8 mouse cellular contexts compared by ENCODE assay signal in genomic region chr16:16600461-16600860, GRCm38 (mm10). TPM values are rescaled to one million over a fixed set of nuclear protein-coding genes. Genes with fewer than 3 reads are reported as not detected.
DNase-seq lines count a peak whose midpoint lies in the region; ATAC-seq and TF ChIP-seq lines count a peak whose summit lies in the region.

TSS of gene Fgd4 (minus strand) at chr16:16600549.

- peak within 1 kb of the TSS; percentile 78 for H3K4me3 ChIP-seq in intestine, postnatal 0 days (ENCODE audit: low read depth, low read length)
- peak within 1 kb of the TSS; percentile 27 for H3K4me3 ChIP-seq in macrophage (ENCODE audit: inconsistent target)

- H3K79me2 ChIP-seq in macrophage (ENCODE audit: inconsistent target), result no peaks in the 10 kb centered on the region

- peak; percentile 54 for DNase-seq in embryo, embryonic 10.5 days (ENCODE audit: low spot score)
- no peak for DNase-seq in embryo, embryonic 9.5 days (ENCODE audit: extremely low spot score)
- no peak for DNase-seq in adrenal gland, postnatal 25 days
- no peak for DNase-seq in gastrocnemius, postnatal 25 days
- no peak for DNase-seq in MN1 (ENCODE audit: low spot score)

- TF ChIP-seq CTCF in intestine, postnatal 0 days (IDR thresholded peaks at IDR 0.05; ENCODE audit: low read depth), result no peak

- peak within 1 kb of the TSS; percentile 87 for H3K9ac ChIP-seq in intestine, postnatal 0 days (ENCODE audit: low read depth, low read length)

- 0 out of 2 replicates have a peak, but pooled peaks cover 3% of the 10 kb centered on the region for H3K4me1 ChIP-seq in intestine, postnatal 0 days (replicated peaks; ENCODE audit: control insufficient read depth, insufficient read depth, low read length)

- H3K36me3 ChIP-seq in intestine, postnatal 0 days (ENCODE audit: control insufficient read depth, insufficient read depth), result no peaks in the 10 kb centered on the region
- H3K36me3 ChIP-seq in macrophage (ENCODE audit: inconsistent target), result no peaks in the 10 kb centered on the region

- 23% methylated on average over 5 of the region's 5 CpGs for WGBS in intestine, postnatal 0 days
- 51% methylated on average over 5 of the region's 5 CpGs for WGBS in macrophage (ENCODE audit: missing documents)

- peak within 1 kb of the TSS; percentile 98 for H3K27ac ChIP-seq in intestine, postnatal 0 days (ENCODE audit: low read depth, low read length)
- H3K27ac ChIP-seq in macrophage, result no peak within 1 kb of the TSS

- H3K27me3 ChIP-seq in intestine, postnatal 0 days (replicated peaks; ENCODE audit: control insufficient read depth, insufficient read depth, low read length), result no peaks in the 10 kb centered on the region

- peak; percentile 90 for ATAC-seq in intestine, postnatal 0 days
- no peak for ATAC-seq in cerebellum, adult (ENCODE audit: insufficient number of reproducible peaks, low FRiP score, low TSS enrichment)

- H3K9me3 ChIP-seq in intestine, postnatal 0 days (ENCODE audit: control insufficient read depth), result no peaks in the 10 kb centered on the region

- H3K4me2 ChIP-seq in intestine, postnatal 0 days (replicated peaks; ENCODE audit: low read depth), result peak within 1 kb of the TSS; percentile 92

RNA-seq across cellular contexts. Expression of gene Fgd4, which starts in this region (rescaled TPM):
- total RNA-seq in adrenal gland, postnatal 25 days (2021), result 18.5 and 19.4 TPM in 2 replicates
- 10 to 100 TPM; 10.1 to 20.2 TPM for total RNA-seq in gastrocnemius, postnatal 25 days (2021)
- polyA plus RNA-seq in intestine, postnatal 0 days (2015; fragmentation: Nextera tagmentation; extraction: Ambion mirVana), result 6.9 and 8.7 TPM in 2 replicates
- total RNA-seq in macrophage (2018; cell fraction: chromatin; rRNA removed), result 100 to 1,000 TPM in 24 of 26 experiments, 10 to 100 TPM in 2; 39.3 to 674 (median 405) TPM
- 100 to 1,000 TPM in 4 of 26 experiments, 10 to 100 TPM in 22; 41.9 to 112 (median 87.0) TPM for total RNA-seq in macrophage (2018; cell fraction: cytosol; rRNA removed)
- total RNA-seq in macrophage (2018; cell fraction: nucleus; rRNA removed), result 100 to 1,000 TPM in 24 of 26 experiments, 10 to 100 TPM in 2; 65.7 to 534 (median 251) TPM
- polyA plus RNA-seq in macrophage (2018), result 41.3 to 60.1 TPM (median 48.0 TPM) in 3 replicates
